Mouse (Mus musculus): ENCODE measurements around the gene Yipf2. TPM values are rescaled to one million over a fixed set of nuclear protein-coding genes. Genes with fewer than 3 reads are reported as not detected.

Gene Yipf2
- total RNA-seq, 2 experiments from 2014 or later = 18.1 to 19.4 TPM

Small RNA genes lying within 50 kb of the gene (microRNA-seq; reads per million reads assigned to microRNA genes)
- gene Mir1946b = 0 reads per million in 2 experiments

Other genes starting within 250 kb of the Yipf2 start
- 10 to 100 TPM; 68.0 to 77.7 TPM for gene Ilf3, start 225.0 kb downstream of the Yipf2 start, total RNA-seq (2021)
- gene Qtrt1, start 181.0 kb downstream of the Yipf2 start, total RNA-seq (2021) = 10 to 100 TPM; 22.2 to 30.7 TPM
- gene Dnm2, start 167.9 kb downstream of the Yipf2 start, total RNA-seq (2021) = 10 to 100 TPM; 55.5 to 63.4 TPM
- 10 to 100 TPM; 14.3 to 15.6 TPM for gene Tmed1, start 82.6 kb downstream of the Yipf2 start, total RNA-seq (2021)
- under 1 TPM; 0.30 to 0.66 TPM for gene AB124611, start 66.7 kb downstream of the Yipf2 start, total RNA-seq (2021)
- 10 to 100 TPM; 70.8 to 74.0 TPM for gene Carm1, start 45.9 kb downstream of the Yipf2 start, total RNA-seq (2021)
- gene Timm29, start 106 bp downstream of the Yipf2 start, total RNA-seq (2021) = 10 to 100 TPM; 45.5 to 48.2 TPM
- 100 to 1,000 TPM; 117 to 118 TPM for gene Smarca4, start 23.3 kb upstream of the Yipf2 start, total RNA-seq (2021)
- gene Ldlr, start 130.7 kb upstream of the Yipf2 start, total RNA-seq (2021) = 10 to 100 TPM; 15.4 to 16.4 TPM
- 1 to 10 TPM; 1.6 to 1.7 TPM for gene Spc24, start 167.5 kb upstream of the Yipf2 start, total RNA-seq (2021)
- gene Kank2, start 205.9 kb upstream of the Yipf2 start, total RNA-seq (2021) = 1 to 10 TPM; 7.4 to 7.5 TPM
- gene Angptl8, start 242.7 kb upstream of the Yipf2 start, total RNA-seq (2021) = not detected

All from left cerebral cortex, postnatal 25 days (tissue).